Mouse (Mus musculus) lung, postnatal 4 days (tissue): ENCODE measurements around the gene A530016L24Rik.
A peak's percentile ranks its signal among the peaks of the same experiment; 100 is the strongest.

ENCODE experiments used
- DNase-seq, 2 experiments: peaks; one replicate each; pipeline ENCODE4 v3.0.0; 2021

Gene A530016L24Rik

GRCm38 (mm10) chr12:112503003-112503771 is 13.9 kb downstream of the A530016L24Rik start:
- DNase-seq = no peak

GRCm38 (mm10) chr12:112506267-112506666 is 17.0 kb downstream of the A530016L24Rik start:
- DNase-seq = no peak

DNA sequence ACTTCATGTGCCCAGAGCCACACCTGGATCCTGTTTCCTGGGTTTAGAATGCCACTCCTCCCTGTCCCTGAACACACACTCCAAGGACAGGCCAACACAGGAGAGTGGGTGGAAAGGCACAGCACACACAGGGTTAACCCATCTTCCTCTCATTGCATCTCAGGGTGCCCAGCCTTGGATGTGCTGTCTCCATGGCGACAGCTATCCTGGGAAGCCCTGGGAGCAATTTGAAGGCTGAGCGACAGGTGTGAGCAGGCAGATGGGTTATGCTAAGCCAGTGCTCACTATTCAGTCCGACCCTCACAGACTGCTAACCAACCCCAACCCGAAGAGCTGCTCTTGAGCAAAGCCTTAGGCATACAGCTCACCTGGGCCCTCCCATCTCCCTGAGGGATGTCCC is 18.0 kb downstream of the A530016L24Rik start:
- DNase-seq = no peak

DNA sequence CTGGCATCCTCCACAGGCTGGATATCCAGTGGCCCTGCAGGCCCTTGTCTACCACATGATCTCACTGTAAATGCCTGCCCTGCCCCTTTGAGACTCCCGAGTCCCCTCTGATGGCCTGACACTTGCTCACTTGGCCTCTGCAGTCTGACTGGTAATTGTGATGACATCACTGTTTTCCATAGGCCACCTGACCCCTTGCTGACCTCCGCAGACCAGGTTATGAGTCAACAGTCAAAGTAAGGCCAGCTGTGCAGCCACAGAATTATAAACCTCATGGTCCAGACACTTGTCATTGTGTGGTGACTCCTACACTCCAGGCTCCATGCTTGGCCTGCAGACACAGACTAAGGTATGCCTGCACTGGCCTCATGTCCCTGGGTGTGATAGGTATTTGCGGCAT is 18.7 kb downstream of the A530016L24Rik start:
- no peak for DNase-seq

- no peak for DNase-seq
Measured at GRCm38 (mm10) chr12:112510365-112510732, 21.1 kb downstream of the A530016L24Rik start.

- peak; percentile 43 for DNase-seq
Measured at GRCm38 (mm10) chr12:112510733-112511372, 21.6 kb downstream of the A530016L24Rik start.

DNA sequence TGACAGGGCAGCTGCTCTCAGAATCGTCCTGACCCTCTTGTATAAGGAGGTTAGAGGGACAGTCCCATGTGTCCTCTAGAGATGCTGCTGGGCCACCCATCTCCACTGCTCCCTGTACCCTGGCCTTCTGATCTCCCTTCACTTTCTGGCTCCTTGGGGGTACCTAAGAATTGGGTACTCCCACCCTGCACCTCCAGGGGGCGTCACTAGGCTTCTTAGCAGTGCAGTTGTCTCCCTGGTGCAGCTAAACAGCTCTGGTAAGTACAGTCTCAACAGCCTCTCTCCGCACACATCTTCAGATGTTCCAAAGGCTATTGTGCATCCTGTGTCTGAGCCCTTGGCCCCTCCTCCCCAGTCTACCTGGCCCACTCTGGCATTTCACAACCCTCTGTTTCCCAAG is 25.6 kb downstream of the A530016L24Rik start:
- no peak for DNase-seq

DNA sequence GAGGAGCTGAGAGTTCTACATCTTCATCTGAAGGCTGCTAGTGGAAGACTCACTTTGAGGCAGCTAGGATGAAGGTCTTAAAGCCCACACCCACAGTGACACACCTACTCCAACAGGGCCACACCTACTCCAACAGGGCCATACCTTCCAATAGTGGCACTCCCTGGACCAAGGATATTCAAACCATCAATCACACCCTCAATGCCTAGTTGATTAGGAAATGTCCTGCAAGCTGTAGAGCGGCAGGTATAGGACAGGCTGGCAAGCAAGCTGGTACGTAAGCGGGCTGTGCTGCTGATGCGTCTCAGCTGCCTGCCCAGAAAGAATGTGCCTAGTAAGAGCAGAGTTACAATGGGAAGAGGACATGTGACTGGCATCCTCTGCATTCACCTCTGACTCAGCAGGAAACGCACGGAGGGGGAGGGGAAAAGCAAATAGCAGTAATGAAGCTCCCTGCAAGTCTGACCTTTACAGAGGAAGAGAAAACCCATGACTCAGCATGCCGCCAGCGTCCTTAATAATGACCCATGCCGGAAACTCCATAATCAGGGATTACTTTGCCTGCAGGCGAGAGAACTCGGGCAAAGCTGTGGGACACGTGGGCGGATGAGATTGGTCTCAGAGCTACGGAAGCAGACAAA is 27.6 kb downstream of the A530016L24Rik start, which contains the start of gene Tmem179:
TSS of gene Tmem179 (minus strand) at position 51 of the 641 bp plus-strand sequence.
- DNase-seq = peak; percentile 49 to 50

GRCm38 (mm10) chr12:112518105-112518504 is 28.9 kb downstream of the A530016L24Rik start:
- DNase-seq = no peak

DNA sequence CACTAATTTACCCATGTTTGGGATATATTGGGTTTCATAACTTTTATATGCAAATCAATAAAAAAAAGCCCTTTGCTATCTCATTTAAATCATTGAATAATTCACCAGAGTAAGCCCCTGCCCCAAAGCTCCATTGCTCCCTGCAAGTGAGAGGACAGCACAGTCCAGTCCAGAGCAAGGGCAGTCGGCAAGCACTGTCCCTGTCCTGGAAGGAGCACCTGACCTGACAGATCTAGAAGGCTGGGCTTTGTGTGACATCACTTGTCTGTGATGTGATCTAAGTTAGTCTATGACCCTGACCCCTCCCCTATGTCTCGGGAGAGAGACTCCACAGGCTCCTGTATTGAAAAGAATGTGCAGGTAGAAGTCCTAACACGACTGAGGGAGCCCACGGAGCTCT is 44.5 kb downstream of the A530016L24Rik start:
- no peak for DNase-seq

- DNase-seq = no peak
Measured at GRCm38 (mm10) chr12:112537233-112537632, 48.0 kb downstream of the A530016L24Rik start.

GRCm38 (mm10) chr12:112538356-112538755 is 49.1 kb downstream of the A530016L24Rik start:
- no peak for DNase-seq

DNA sequence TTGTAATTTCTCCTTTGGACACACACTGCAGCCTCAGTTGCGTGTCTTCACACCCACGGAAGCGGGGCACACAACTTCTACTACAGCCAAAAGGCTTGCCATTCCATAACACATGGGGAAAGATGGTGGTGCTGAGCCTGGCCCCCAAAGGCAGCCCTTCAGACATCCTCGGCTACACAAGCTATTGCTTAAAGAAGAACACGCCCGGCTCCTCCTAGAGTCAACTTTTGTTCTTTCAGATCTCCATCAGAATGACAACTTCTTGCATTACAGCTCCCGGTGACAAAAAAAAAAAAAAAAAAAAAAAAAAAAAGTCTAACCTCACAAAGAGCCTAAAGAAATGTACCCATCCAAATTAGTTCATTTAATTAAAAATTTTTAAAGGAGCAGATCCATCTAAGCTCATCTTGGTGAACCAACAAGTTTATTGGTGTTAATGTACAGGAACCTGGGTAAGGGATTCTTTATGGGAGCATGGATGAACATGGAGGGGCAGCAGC is 50.3 kb downstream of the A530016L24Rik start:
- DNase-seq = no peak

DNA sequence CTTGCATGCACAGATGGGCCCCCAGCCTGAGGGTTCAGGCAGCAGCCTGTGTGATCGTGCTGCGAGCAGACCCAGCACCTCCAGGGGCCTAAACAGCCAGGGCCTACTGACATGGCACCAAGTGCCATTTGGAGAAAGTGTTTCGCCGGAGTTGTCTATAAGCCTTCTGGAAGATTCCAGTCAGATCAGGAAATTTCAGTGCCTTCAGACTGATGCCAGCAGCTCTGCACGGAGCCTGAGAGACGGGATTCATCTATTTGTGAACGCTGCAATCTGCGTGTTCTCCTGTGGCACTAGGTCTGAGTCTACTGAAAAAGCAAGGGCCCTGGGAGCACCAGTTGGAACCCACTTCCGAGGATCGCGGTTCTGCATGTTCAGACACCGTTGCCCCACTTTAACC is 51.1 kb downstream of the A530016L24Rik start:
- DNase-seq = no peak

- no peak for DNase-seq
Measured at GRCm38 (mm10) chr12:112541483-112542091, 52.3 kb downstream of the A530016L24Rik start.

GRCm38 (mm10) chr12:112542257-112542919 is 53.1 kb downstream of the A530016L24Rik start:
- DNase-seq = no peak

DNA sequence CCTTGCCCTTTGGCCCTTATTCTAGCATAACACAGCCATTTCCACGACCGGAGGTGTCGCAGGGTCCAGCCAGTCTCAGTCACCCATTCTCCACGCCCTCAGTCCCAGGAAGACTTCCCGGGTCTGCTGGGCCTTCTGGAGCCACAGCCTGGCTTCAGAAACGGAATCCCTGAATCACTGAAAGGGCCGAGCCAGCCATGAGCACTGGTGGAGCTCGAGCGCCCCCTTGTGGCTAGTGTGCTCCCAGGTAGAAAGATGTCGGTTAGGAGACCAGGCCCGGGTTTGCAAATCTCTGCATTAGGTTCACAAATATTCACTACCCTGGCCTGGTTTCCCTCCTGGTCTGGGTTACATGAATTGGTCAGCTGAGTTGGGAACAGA is 53.7 kb downstream of the A530016L24Rik start:
- DNase-seq = peak; percentile 80 to 88

DNA sequence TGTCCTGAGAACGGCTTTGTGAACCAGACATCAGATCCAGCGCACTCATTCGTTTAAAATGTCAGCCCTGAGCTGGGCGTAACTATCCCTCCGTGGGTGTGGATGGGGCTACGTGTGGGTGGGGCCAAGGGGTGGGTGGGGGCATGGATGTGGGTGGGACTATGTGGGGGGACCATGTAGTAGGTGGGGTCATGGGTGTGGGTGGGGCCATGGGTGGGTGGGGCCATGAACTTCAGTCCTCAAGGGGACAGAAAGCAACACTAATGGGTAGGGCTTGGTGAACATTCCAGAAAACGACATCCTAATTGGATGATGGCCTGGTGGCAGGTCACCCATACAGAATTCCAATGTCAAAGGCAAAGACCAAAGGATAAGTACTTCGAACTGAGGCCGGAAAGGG is 54.7 kb downstream of the A530016L24Rik start:
- no peak for DNase-seq

DNA sequence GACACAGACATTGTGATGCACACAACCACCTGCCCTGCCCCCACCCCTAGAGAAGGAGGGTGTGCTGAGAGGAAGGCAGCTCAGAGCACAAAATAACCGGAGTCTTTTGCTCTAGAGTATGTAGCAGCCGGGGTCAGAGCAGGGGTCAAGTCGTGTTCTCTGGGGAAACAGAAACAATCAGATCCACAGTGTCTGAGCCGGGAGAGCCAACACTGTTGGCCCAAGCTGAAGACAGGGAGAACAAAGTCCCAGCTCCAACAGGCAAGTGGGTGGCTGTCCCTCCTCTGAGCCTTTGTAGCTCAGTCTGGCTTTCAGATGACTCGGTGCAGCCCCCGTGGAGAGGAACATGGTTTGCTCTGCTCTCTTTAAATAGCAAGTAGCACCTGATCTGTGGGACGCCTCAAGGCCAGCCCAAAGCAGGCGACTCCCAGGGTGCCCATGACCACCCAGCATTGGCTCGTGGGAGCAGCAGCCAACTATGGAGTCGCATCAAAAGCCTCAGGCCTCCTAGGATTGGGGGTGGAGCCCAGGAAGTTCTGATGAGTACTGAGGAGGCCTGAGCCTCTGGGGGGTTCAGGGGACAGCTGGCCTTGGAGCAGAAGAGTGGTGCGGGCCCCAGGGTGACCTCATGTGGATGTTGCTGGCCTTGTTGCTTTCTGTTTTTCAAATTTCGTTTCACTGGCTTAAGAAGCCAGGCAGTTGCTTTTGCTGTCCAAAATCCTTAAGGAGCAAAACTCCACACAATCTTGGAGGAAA is 55.9 kb downstream of the A530016L24Rik start:
- no peak for DNase-seq

- DNase-seq = no peak
Measured at GRCm38 (mm10) chr12:112546110-112546509, 56.9 kb downstream of the A530016L24Rik start.

DNA sequence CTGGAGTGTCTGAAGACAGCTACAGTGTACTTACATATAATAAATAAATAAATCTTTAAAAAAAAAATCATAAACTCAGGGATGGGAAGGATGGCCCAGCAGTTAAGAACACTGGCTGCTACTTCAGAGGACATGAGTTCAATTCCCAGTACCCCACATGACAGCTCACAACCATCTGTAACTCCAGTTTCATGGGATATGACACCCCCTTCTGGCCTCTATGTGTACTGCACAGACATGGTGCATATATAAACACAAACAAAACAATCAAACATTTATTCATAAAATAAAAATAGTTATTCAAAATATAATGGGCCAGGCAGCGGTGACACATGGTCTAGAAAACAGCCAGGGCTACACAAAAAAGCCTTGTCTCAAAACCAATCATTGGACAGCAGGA is 60.0 kb downstream of the A530016L24Rik start:
- DNase-seq = no peak
